Mouse (Mus musculus) gastrocnemius, adult 2 months (tissue): ENCODE measurements around the gene Klhdc4. TPM values are rescaled to one million over a fixed set of nuclear protein-coding genes. Genes with fewer than 3 reads are reported as not detected.
A peak's percentile ranks its signal among the peaks of the same experiment; 100 is the strongest.

Experiments
- DNase-seq: peaks from one replicate; pipeline ENCODE4 v3.0.0; 2022
- H3K27ac ChIP-seq: fragments of 200-600 bp; 2 replicates; pipeline ENCODE4 v1.8.1; 2022; ENCODE audit warnings: mild to moderate bottlenecking
- H3K4me3 ChIP-seq: fragments of 200-600 bp; 2 replicates; pipeline ENCODE4 v1.8.1; 2022; ENCODE audit warnings: mild to moderate bottlenecking, moderate library complexity
- CTCF ChIP-seq: fragments of 200-600 bp; IDR thresholded peaks from 2 replicates; pipeline ENCODE4 v1.8.1; 2022; ENCODE audit warnings: antibody characterized with exemption, mild to moderate bottlenecking, moderate library complexity
- intact Hi-C: fragments of 180-260 bp; cut with DNase I; formaldehyde crosslinking; loops from one replicate; pipeline ENCODE4 v1.15.1; 2025
- total RNA-seq, 2 experiments: library from RNA; stranded (reverse); gene quantifications; 2 replicates each; pipeline ENCODE4 v1.2.3; 2021

The Klhdc4 gene
- total RNA-seq, 2 experiments from 2014 or later = 10.1 to 13.7 TPM

- no peak overlapping the region for H3K4me3 ChIP-seq
- intact Hi-C loops = no loop called here
- no peak overlapping the region for H3K27ac ChIP-seq
- TF ChIP-seq CTCF = no peak
- DNase-seq = no peak
Measured at GRCm38 (mm10) chr8:121792159-121792558, 37.2 kb downstream of the Klhdc4 start.

DNA sequence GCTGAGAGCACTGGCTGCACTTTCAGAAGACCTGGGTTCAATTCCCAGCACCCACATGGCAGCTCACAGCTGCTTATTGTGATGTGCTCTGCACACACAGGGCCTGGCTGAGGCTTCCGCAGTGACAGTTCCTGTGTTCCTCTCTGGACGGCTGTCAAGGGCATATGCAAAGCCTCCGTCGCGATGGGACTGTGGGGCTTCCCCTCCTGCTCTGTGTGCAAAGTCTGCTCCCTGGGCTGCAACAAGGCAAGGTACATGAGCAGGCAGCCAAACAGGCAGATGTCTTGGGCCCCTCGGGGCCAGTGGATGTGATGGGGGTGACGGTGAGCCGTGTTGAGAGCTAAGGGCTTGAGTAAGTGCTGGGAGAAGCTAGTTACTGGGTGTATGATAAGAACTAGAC, 40.6 kb downstream of the Klhdc4 start:
- DNase-seq = no peak
- intact Hi-C loops = no loop called here
- Histone ChIP-seq H3K27ac (no peak overlapping the region), H3K4me3 (no peak overlapping the region)
- TF ChIP-seq CTCF = no peak

GRCm38 (mm10) chr8:121786542-121786941, 42.8 kb downstream of the Klhdc4 start:
- H3K27ac ChIP-seq = no peak overlapping the region; the same call in 1 of the 2 replicates
- no peak for TF ChIP-seq CTCF
- intact Hi-C loops = no loop called here
- DNase-seq = peak; percentile 42
- H3K4me3 ChIP-seq = peak overlapping the region; percentile 29

DNA sequence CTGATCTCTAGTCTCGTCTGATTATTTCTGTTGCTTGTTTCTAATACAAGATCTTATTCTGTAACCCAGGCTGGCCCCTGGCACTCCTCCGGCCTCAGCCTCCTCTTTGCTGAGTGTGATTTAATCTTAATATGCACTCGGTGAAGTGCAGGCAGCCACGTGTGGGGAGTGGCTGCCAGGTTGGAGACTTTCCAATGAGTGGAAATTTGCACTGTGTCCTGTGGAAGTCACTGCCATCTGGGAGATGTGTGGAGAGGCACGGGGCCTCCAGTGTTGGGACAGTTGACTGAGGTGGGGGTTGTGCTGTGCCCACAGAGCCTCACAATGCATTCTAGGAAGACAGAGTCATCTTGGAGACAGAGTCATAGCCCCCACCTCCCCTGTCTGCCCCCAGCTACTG, 46.9 kb downstream of the Klhdc4 start:
- Histone ChIP-seq H3K27ac (no peak overlapping the region), H3K4me3 (no peak overlapping the region)
- intact Hi-C loops = no loop called here
- DNase-seq = no peak
- TF ChIP-seq CTCF = no peak

DNA sequence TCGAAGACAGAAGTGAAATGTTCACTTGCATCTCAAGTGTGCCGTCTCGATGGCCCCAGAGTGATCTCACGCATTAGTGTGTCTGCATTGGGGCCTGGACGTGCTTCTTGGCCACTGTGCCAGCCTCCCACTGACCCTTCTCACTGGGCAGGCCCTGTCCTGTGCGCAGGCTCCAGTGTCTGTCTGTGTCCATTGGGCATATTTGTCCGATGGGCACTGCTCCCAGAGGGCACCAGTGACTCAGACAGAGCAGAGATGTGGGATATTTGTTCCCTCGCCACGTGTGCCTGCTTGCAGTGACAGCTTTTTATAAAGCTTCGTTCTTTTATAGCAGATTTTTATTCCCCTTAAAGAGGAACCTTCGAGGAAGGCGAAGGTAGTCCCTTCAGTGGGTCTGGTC, 55.5 kb downstream of the Klhdc4 start:
- DNase-seq = no peak
- intact Hi-C loops = no loop called here
- H3K27ac ChIP-seq = no peak overlapping the region
- no peak overlapping the region for H3K4me3 ChIP-seq
- TF ChIP-seq CTCF = no peak

GRCm38 (mm10) chr8:121770845-121771752, 58.3 kb downstream of the Klhdc4 start:
- Histone ChIP-seq H3K27ac (no peak overlapping the region), H3K4me3 (no peak overlapping the region)
- no peak for TF ChIP-seq CTCF
- intact Hi-C loops = no loop called here
- DNase-seq = no peak

GRCm38 (mm10) chr8:121769621-121770020, 59.7 kb downstream of the Klhdc4 start:
- intact Hi-C loops = no loop called here
- no peak for TF ChIP-seq CTCF
- DNase-seq = no peak
- Histone ChIP-seq H3K4me3 (no peak overlapping the region), H3K27ac (no peak overlapping the region)

DNA sequence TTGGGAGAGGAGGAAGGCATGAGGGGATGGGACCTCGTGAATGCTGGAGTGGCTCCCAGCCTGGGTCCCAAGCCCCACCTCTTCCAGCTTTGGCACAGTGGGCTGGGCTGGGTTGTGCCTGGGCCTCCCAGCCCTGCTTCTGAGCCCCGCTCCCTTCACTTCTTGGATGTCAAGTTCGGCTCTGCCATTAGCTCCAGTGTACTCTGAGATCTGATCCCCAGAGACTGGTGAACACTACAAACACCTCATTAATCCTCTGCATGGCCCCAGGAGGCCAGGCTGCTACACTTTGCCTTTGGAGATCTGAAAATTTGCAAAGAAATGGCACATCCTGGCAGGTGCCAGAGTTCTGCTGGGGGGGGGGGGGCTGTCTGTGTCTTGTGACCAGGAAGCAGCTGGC, 60.3 kb downstream of the Klhdc4 start:
- no peak overlapping the region for H3K27ac ChIP-seq
- no peak for TF ChIP-seq CTCF
- H3K4me3 ChIP-seq = no peak overlapping the region
- intact Hi-C loops = no loop called here
- DNase-seq = no peak

- DNase-seq = peak; percentile 46
- intact Hi-C loops = no loop called here
Measured at GRCm38 (mm10) chr8:121765594-121766138, 63.7 kb downstream of the Klhdc4 start.

DNA sequence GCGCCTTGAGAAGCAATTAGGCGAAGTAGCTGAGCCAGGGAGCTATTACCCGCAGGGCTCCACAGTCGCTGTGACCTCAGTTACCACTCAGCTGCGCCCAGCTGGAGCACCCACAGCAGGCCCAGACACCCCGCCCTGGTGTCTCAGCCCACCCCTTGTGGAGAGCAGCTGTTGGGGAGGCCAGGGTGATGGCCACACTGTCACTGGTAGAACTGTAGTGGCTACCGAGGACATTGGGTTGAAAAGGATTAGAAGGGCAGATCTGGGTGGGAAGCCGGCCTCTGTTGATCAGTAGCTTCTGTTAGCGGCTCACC, 65.7 kb downstream of the Klhdc4 start:
- Histone ChIP-seq H3K4me3 (no peak overlapping the region), H3K27ac (no peak overlapping the region)
- no peak for TF ChIP-seq CTCF
- no peak for DNase-seq
- intact Hi-C loops = no loop called here

More at GRCm38 (mm10) chr8:121765594-121766138, 63.7 kb downstream of the Klhdc4 start:
- Histone ChIP-seq H3K4me3 (no peak overlapping the region), H3K27ac (no peak overlapping the region)
- TF ChIP-seq CTCF = no peak

GRCm38 (mm10) chr8:121762999-121763699, 66.2 kb downstream of the Klhdc4 start:
- no peak for TF ChIP-seq CTCF
- no peak overlapping the region for H3K27ac ChIP-seq
- intact Hi-C loops = no loop called here
- no peak for DNase-seq
- no peak overlapping the region for H3K4me3 ChIP-seq

DNA sequence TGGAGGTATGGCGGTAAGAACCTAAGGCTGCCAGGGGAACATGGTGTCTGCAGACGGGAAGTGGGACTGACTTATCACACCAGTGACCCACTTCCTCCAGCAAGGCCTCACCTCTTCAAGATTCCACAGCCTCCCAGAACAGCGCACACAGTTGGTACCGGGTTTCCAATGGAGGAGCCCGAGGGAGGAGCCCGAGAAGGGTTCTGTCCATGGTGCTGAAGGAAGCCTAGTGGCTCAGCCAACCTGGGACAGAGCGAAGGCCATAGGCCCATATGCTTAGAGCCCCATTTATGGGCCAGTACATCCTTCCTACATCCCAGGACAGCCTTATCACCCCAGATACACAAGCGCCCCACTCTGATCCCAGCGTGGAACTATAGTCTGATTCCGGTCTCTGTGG, 67.9 kb downstream of the Klhdc4 start:
- TF ChIP-seq CTCF = no peak
- DNase-seq = no peak
- Histone ChIP-seq H3K4me3 (no peak overlapping the region), H3K27ac (no peak overlapping the region)
- intact Hi-C loops = no loop called here

DNA sequence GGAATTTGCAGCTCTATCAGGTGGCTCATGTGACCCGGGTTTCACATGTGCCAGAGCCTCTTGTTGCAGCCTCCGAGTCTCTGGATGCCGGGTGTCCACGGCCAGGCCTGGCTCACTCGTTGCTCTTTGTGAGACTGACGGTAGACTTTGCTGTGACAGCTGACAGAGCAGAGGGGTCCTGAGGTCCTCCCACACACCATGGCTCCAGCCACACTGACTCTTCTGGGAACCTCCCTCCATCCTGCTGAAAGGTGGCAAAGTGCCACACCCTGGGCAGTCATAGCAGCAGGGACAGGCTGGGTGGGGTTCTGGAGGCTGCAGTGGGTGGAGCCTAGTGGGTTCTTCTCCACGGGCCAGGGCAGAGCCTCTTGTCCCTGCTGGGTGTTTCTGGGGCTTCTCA, 68.9 kb downstream of the Klhdc4 start:
- H3K27ac ChIP-seq = no peak overlapping the region
- intact Hi-C loops = no loop called here
- H3K4me3 ChIP-seq = no peak overlapping the region
- no peak for TF ChIP-seq CTCF
- no peak for DNase-seq
